Mouse (Mus musculus): ENCODE measurements around the gene Prr5. TPM values are rescaled to one million over a fixed set of nuclear protein-coding genes. Genes with fewer than 3 reads are reported as not detected.

Prr5 gene
- 10.0 and 11.1 TPM in 2 replicates for total RNA-seq (2015)
- total RNA-seq (2017) = 3.7 and 7.6 TPM in 2 replicates

DNA sequence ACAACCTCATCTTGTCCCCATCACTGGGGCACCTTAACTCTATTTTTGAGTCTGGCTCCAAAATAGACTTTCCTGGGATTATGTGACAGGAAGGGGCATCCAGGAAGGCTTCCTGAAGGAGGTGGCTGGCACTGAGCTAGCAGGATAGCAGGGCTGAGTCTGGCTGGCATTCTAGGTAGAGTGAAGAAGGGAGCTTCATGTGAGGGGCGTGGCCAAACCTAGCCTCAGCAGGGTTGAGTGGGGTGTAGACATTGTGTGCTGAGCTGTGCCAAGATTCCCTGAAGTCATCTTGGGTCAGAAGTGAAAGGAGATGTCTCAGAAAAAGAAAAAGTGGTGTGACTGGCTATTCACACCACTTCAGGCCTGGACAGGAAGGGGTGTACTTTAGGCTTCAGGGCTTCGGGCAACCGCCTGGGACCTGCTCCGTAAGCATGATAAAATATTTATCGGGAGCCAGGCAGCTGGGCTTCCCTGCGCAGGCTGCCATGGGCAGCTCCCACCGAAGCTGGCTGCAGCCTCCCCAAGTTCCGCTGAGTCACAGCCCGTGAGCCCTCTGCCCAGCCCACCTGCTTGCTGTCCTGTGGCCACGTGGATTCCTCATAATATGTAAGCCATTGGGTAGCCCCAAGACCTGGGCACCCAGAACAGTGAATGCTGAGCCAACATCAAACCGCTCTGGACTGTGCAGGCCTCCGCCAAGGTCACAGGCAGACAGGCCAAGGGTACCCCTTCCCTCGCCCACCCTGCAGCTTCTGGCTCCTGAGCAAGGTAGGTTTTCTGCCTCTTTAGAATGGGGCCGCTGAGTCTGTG, at the start of gene Prr5:
Gene Prr5, plus strand, starts transcription at position 683 of the 810 bp plus-strand sequence.
- peak; percentile 28 for ATAC-seq (replicated peaks; ENCODE audit: poor library complexity)

DNA sequence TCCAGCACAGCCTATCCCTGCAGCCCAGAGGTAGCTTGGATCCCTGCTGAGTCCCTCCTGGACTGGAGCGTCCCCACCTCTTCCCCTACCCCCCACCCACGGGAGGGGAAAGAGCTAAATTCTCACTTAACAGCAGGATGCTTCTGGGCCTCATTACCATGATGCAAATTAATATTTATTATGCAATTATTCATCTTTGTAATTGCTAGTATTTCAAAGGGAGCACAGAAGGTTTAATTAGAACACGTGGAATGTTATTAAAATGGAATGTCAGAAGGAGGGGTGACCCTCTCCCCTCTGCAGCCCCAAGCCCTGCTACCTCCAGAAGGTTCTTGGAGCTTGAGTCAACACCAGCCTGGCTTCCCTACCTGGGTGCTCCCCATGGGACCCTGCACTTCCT, 49.4 kb upstream of the Prr5 start:
- ATAC-seq (replicated peaks; ENCODE audit: poor library complexity) = no peak

DNA sequence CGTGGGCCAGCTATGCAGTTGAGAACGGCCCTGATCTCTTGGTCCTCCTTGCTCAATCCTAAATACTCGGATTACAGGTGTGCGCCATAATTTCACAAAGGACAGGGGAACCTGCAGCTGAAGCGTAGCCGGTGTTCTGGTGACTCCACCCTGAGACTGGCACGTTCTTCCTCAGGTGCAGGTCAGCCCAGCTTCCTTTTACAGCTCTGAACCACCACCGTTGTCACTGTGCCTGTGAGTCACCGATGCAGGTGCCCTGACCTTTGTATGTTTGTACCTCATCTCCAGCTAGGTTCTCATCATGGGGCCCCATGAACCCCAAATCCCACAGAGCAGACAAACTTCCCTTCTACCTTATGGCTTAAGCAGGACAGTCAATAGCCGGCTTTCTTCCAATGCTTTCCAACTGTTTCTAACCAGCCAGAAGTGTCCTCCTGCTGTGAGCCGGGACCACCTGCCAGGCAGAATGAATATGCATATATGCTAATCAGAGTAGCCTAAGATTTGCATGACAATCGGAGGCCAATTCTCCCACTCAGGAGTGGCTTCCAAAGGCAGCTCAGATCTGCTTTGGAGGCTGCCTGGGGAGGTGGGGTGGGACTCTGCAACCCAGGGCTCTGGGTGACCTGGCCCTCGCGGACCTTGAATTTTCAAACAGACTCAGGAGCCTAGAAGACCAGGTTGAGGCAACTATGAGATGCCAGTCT, 47.5 kb upstream of the Prr5 start:
- ATAC-seq (replicated peaks; ENCODE audit: poor library complexity) = no peak

DNA sequence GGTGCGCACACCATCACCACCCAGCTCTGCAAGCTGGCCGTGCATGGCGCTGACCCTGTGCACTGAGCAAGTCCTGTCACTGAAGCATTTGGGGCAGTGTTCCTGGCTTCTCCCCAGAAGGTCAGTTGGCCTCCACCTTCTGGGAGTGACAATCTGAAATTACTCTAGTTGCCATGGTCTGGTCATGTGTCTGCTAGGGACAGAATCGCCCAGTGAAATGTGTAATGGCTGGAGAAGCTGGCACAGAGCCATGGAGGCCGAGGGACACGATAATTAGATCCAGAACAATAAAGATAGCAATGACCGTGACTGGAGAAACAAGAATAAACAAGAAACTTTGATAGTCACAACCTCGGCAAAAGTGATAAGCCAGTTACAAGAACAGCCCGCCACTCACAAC, 44.5 kb upstream of the Prr5 start:
- no peak for ATAC-seq (replicated peaks; ENCODE audit: poor library complexity)

DNA sequence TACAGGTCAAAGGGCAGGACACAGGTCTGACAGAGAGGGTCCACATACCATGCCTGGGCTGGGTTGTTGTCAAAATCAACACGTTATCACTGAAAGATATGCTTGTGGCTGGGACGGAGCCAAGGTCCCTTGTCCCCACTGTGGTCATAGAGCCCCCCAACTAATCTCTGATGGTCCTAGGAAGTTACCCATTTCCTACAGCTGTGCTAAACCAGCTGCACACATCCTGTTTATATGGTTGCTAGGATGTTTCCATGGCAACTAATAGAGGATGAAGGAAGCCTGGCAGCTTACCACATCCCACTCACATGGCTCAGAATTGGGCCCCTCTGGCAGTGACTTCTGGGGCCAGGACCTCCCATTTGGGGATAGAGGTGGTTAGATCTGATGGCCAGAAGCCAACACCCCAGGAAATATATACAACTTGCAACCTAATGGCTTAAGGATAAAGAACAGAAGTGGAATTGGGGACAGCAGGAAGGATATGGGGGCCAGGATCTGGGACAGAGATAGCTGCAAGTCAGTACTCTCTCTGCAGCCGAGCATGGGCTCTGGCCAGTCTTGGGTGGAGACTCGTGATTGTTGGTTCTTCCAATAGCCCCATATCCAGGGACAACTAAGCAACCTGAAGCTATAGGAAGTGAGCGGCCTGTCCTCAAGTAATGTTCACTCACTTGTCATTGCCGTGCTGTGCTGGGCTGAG, 43.6 kb upstream of the Prr5 start:
- peak; percentile 52; the same call in 1 of the 2 replicates for ATAC-seq (replicated peaks; ENCODE audit: poor library complexity)

DNA sequence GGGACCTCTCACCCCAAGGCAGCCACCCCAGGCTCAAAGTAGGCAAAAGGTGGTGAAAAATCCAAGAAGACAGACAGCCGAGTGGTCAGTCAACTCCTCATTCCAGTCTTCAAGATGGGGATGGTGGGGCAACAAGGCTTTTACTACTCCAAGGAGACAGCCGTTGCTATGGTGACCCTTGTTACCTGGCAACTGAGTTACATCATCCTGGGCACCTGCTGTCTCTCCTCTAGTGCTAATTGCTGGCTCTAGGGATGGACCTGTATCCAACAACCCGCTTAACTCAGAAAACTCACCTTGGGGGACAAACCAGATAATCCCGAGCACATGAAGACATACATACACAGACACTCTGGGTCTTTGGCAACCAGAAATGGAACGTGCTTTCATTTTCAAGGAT, 42.1 kb upstream of the Prr5 start:
- ATAC-seq (replicated peaks; ENCODE audit: poor library complexity) = no peak

DNA sequence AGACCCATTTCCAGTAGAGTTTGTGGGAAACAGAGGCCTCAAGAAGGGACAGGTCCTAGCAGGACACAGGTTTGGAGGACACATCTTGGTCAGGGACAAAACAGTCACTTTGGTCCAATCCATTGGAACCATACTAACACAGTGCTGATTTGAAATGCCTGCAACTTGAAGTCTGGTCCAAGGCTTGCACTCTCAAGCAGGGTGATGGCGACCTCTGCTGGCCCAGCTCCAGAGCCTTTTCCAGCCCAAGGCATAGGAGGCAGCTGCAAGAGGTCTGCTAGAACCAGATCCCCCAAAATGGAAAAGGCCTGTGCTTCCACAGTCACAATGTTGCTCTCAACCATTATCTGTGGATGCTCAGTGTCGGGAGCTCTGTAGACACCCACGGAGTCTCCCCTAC, 39.7 kb upstream of the Prr5 start:
- peak; percentile 50; the same call in 1 of the 2 replicates for ATAC-seq (replicated peaks; ENCODE audit: poor library complexity)

DNA sequence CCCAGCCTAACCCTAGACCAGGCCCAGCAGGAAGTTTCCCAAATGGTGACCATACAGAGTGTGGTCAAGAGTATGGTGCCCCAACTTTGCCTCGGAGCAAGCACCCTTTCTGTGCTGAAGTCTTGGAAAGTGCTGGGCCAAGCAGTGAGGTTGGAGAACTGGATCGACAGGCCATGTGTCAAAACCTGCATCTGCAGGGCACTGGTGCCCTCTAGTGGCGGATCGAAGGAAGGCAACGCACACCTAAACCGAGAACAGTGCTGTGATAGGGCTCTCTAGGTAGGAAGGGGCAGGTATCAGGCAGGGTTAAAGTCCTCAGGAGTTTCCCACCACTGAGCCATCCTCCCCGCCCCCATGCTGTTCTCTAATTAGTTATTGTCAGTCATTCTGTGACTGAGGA, 37.9 kb upstream of the Prr5 start:
- ATAC-seq (replicated peaks; ENCODE audit: poor library complexity) = peak; percentile 92

DNA sequence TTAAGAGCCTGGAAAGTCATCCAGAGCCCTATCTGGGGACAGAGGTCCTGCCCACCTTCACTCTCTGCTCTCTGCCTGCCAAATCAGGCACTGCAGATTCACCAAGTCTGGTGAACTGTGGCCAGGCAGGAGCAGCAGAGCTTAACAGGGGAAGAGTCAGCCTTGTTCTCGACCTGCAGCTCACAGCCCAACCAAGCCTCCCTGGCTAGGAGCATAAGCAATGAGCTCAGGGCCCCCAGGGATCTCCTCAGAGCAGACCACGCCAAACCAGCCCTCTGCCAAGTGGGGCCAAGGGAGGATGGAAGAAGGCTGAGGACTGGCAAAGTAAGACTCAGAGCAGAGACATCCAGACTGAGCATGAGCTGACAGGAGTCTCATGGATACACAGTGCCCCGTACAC, 35.1 kb upstream of the Prr5 start:
- no peak for ATAC-seq (replicated peaks; ENCODE audit: poor library complexity)

DNA sequence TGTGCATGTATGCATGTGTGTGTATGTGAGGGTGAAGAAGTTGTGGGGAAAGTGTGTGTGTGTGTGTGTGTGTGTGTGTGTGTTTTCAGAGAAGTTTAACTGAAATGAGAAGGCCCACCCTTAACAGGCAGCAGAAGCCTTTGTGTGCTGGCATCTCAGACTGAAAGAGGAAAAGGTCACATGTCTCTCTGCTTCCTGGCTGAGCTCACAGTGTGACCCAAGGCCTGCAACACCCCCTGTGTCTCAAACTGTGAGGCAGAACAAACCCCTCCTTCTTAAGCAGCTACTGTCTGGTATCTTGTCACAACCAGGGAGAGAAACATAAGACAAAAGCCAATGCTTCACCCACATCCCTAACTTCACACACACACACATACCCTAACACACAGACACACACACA, 31.0 kb upstream of the Prr5 start:
- peak; percentile 76 for ATAC-seq (replicated peaks; ENCODE audit: poor library complexity)

DNA sequence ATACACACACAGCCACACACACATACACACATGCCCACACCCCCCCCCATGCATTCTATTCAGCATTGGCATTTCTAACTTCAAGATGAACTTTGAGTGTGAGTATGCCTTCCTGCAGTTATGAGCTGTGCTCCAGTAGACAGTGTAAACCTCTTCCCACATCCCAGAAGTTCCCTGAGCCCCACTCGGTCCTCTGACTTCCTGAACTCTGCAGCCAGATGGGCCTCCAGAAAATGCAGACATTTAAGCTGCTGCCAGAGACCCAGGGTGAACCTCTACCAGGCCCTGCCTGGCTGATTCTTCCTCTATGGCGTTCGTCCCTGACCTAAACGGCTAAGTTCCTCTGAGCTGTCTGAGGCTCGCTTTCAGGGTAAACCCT, 30.4 kb upstream of the Prr5 start:
- ATAC-seq (replicated peaks; ENCODE audit: poor library complexity) = no peak

DNA sequence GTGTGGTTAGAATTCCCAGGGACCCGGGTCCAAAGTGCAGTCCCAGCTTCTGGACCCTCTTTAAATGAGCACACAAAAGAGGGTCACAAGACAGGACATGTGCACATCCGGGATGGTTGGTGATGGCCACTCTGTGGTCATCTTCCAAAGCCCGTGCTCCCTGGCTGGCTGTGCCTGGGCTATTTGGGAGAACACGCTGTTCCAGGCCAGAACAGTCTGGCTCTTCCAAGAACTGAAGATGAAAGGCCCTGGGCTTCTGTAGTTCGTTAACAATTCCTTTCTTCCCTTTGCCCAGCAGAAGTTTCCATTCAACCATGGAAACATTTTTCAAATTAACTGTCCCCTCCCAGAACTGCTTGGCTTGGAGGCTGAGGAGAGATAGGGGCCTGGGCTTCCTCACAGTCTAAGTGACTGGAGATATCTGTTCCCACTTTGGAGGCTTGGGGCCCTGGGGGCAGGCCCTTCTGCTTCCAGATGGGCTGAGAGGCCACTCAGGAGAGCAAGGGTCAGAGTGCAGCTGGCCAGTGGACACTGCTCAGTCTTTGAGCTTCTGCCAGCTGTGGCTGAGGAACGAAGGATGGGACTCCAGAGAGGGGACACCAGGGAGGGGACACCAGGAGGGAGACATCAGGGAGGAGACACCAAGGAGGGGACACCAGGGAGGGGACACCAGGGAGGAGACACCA, 29.8 kb upstream of the Prr5 start:
- no peak for ATAC-seq (replicated peaks; ENCODE audit: poor library complexity)

DNA sequence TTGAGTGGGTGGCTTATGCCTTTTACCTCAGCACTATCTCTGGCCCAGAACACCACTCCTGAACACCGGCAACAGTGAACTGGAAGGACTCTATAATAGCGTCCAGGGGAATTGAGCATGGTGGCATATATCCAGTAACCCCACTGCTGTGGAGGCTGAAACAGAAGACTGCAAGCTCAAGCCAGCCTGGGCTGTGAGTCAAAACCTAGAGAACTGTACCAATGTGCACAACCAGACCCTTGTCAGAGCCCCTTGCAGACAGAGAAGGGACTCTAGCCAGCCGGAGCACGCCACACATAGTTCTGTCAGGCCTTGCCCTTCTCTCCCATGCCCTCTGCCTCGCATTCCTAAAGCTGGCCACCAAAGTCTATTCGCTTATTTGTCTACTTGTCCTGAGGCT, 28.7 kb upstream of the Prr5 start:
- ATAC-seq (replicated peaks; ENCODE audit: poor library complexity) = no peak

DNA sequence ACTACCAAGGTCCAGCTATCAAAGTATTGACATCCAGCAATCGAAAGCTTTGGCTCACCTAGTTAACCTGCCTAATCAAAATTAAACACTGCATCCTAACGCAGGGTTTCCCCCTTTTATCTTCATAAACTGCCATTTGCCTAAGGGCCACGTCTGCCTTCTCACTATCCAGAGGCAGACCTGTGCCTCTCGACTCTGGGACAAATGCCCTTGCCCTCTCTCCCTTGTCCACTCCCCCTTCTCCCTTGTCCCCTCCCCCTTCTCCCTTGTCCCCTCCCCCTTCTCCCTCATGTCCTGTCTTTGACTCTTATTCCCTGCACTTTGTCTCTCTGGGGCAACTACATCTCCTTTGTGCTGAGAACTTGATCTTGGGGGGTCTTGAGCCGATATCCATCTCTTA, 28.3 kb upstream of the Prr5 start:
- no peak for ATAC-seq (replicated peaks; ENCODE audit: poor library complexity)

DNA sequence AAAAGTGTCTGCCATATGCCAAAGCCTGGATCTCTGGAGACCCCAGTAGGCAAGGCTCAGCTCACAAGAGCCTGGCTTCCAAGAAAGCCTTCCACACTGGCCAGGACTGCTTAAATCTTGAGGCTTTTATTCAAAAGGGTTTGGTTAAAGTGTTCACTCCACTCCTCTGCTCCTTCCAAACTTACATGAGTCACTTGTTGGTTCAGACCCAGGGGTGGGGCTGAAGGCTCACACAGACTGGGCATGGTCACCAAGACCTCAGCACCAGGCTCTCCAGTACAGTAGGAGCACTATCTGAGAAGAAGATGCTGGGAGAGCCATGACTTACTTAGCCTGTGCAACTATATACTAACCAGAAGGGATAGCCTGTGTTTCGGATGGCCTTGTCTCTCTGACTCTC, 27.5 kb upstream of the Prr5 start:
- ATAC-seq (replicated peaks; ENCODE audit: poor library complexity) = no peak

DNA sequence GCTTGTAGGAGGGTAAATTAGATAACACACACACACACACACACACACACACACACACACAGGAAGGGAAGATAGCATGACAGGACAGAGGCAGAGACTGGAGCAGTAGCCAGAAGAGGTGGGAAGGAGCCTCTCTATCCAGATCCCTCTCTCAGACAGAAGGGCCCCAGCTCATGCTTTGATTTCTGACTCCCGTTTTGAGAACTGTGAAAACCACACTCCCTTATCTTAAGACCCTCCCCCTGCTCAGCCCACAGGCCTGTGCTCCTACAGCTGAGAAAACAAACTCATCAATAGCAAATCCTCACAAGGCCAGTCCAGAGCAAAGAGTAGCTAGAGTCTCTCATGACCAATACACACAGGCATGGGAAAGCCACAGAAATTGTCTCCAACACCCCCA, 26.2 kb upstream of the Prr5 start:
- ATAC-seq (replicated peaks; ENCODE audit: poor library complexity) = no peak

DNA sequence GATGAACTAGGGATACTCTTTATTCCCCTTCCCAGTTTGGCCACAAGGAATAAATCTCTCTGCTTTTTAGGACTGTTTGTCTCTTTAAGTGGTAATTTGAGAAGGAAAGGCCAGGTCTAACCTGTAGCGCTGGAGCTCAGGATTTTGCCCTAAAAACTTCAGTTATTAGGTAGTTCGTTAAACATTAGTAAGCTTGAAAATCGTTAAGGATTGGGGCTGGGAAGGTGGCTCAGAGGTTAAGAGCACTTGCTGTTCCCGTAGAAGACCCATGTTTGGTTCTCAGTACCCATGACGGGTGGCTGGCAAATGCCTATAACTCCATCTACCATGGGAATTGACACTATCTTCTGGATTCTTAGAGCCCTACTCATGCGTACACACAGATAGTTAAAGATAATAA, 17.9 kb upstream of the Prr5 start:
- no peak for ATAC-seq (replicated peaks; ENCODE audit: poor library complexity)

DNA sequence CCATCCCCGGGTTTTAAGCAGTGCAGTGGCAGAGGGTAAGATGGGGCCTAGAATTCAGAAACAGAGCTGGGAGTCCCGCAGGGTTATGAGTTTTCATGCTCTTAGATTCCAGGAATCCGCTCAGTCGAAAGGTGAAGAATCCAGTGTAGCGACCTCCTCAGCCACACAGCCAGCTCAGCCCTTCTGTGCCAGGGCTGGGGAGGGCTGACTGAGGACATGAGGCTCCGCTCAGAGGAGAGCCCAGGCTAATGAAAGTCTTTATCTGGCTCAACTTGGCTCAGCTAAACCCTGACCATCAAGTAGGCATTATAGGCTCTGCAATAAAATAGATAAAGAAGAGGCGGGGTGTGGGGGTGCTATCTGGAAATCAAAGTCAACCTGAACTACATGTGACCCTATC, 16.3 kb upstream of the Prr5 start:
- no peak for ATAC-seq (replicated peaks; ENCODE audit: poor library complexity)

DNA sequence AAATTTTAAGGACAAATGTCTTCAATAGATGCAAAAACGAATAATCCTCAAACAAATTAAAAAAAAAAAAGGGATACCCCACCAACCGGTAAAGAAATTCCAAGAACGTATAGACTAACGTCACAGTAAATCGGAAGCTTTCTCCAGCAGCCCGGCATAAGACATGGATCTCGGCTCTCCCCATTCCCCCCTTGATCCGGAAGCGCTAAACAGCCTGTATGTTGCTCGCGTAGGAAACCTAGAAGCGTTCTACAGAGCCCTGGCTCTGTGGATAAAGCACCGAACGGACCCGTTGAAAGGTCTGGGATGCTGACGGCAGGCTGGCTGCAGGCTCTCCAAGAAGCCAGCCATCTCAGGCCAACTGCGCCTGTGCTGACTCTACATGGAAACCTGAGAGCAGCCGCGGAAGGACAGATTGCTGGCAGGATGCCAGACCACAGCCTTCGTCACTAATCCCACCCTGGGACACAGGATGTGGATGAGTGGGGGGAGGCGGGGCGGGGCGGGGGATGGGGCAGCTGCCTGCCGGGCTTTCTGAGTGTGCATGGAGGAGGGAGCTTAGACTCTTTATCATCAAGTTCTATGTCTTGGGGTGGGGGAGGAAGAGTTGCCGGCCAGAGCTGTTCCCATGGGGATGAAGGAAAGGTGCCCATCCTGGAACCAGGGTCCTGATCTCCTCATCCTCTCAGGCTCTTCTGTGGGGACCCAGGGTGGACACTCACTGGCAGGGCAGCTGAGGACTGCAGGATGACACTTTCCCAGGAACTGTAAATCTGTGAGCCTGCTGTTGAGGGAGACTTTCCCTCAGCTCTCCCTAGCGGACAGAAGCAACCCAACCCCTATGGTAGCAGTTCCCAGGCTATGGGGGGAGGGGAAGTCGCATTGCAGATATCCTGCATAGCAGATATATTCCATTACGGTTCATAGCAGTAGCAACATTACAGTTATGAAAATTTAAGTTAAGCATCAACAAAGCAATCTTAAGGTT, 15.1 kb upstream of the Prr5 start:
- ATAC-seq (replicated peaks; ENCODE audit: poor library complexity) = peak; percentile 73

DNA sequence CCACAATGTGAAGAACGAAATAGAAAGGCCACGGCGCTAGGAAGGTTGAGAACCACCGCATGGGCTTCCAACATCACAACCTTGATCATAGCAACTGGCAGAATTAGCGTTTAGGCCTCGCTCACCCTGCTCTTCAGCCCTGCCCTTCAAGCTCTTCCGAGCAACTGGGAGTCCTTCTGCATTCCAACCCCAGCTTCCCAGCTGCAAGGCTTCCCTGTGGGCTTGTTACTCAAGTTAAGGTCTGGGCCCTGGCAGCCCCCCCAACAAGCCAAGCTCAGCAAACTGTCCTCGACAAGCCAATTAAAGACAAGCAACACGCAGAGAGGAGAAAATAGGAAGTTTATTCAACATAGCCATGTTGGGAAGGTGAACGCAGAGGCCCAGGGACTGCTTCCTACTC, 14.4 kb upstream of the Prr5 start:
- ATAC-seq (replicated peaks; ENCODE audit: poor library complexity) = no peak

All from megakaryocyte progenitor cell, adult 5-6 weeks (primary cell).